Mouse (Mus musculus): ENCODE measurements around the gene Macrod2.

GRCm38 (mm10) chr2:141897951-141898350 lies 1502.8 kb downstream of the Macrod2 start:
- TF ChIP-seq CTCF (IDR thresholded peaks at IDR 0.05; ENCODE audit: control insufficient read depth, insufficient read depth, insufficient read length) (no peak), MYOD1 (IDR thresholded peaks at IDR 0.05; ENCODE audit: control insufficient read depth, insufficient read length, low read depth) (no peak)

Data from C2C12 (cell line).